Mouse (Mus musculus): Measurements from ENCODE around the gene Lmo7. TPM values are rescaled to one million over a fixed set of nuclear protein-coding genes. Genes with fewer than 3 reads are reported as not detected.

Lmo7 gene
- polyA plus RNA-seq, 1 experiment from 2014 or later, result 29.1 TPM

DNA sequence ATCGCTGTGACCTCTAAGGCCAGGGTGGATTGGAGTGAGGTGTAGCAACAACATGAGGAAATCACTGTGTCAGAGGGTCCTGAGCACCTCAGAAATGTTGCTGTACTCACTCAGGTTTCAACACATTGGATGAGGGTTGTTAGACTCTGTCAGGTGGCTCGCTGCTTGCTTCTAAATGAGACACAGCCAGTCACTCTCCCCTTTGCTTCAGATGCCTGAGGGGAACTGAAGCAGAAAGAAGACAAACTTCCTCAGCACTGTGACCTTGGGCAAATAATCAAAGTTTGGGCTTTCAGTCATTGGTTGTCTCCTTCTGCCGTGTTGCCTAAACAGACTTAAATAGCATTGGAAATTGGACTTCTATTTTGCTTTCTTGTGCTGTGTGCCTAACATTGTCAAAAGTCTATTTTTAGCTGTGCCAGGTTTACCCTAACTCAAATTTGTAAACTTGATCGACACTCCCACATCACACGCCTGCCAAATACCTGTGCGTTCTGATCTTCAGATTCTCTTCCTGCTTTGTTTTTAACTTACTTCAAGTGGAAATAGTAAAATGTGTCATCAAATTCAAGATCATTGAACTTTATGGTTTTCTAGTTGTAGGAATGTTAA is 122.9 kb downstream of the Lmo7 start:
- no peak overlapping the region for H3K4me2 ChIP-seq (ENCODE audit: low read depth, low read length)
- H3K4me1 ChIP-seq (ENCODE audit: control insufficient read depth, insufficient read depth, low read length), result no peaks in the 10 kb centered on the region
- H3K4me3 ChIP-seq (replicated peaks; ENCODE audit: low read length), result no peak overlapping the region
- no peak overlapping the region for H3K9ac ChIP-seq (ENCODE audit: low read length)
- peak overlapping the region; percentile 43; the same call in 1 of the 2 replicates for H3K27ac ChIP-seq (ENCODE audit: low read length)
- ATAC-seq (ENCODE audit: insufficient read depth, low FRiP score), result no peak
- 69% methylated on average over 6 of the region's 6 CpGs for WGBS
- H3K9me3 ChIP-seq (replicated peaks; ENCODE audit: control insufficient read depth, low read length), result no peaks in the 10 kb centered on the region; the same call in 1 of the 2 replicates
- H3K36me3 ChIP-seq (ENCODE audit: control insufficient read depth, insufficient read depth, low read length), result no peaks in the 10 kb centered on the region
- H3K27me3 ChIP-seq (ENCODE audit: control insufficient read depth, insufficient read depth, low read length), result no peaks in the 10 kb centered on the region

DNA sequence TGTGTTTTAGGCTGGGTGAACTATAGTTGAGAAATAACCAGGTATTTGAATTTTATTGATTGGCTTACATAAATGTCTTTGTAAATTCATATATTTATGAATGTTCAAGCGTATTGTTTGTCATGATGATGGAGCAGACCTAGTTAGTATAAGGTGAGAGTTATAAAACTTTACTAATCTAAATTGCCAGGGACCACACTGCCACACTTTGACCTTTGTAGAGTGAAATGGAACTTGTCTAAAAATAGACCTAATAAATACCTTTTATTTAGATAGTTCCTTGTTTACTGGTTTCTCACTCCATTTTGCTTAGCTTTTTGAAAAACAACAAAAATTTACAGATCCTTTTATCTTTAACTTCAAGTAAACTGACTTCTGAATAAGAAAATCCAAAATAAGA is 123.5 kb downstream of the Lmo7 start:
- no peak for ATAC-seq (ENCODE audit: insufficient read depth, low FRiP score)
- H3K9me3 ChIP-seq (replicated peaks; ENCODE audit: control insufficient read depth, low read length), result no peaks in the 10 kb centered on the region; the same call in 1 of the 2 replicates
- H3K27ac ChIP-seq (ENCODE audit: low read length), result no peak overlapping the region
- no peaks in the 10 kb centered on the region for H3K27me3 ChIP-seq (ENCODE audit: control insufficient read depth, insufficient read depth, low read length)
- no peaks in the 10 kb centered on the region for H3K4me1 ChIP-seq (ENCODE audit: control insufficient read depth, insufficient read depth, low read length)
- no peak overlapping the region for H3K4me3 ChIP-seq (replicated peaks; ENCODE audit: low read length)
- no peaks in the 10 kb centered on the region for H3K36me3 ChIP-seq (ENCODE audit: control insufficient read depth, insufficient read depth, low read length)
- H3K4me2 ChIP-seq (ENCODE audit: low read depth, low read length), result no peak overlapping the region
- H3K9ac ChIP-seq (ENCODE audit: low read length), result no peak overlapping the region
- WGBS, result 74% methylated on average over 1 of the region's 1 CpGs

- ATAC-seq (ENCODE audit: insufficient read depth, low FRiP score), result peak; percentile 89
- Histone ChIP-seq H3K4me1 (ENCODE audit: control insufficient read depth, insufficient read depth, low read length) (no peaks in the 10 kb centered on the region), H3K9me3 (replicated peaks; ENCODE audit: control insufficient read depth, low read length) (no peaks in the 10 kb centered on the region; the same call in 1 of the 2 replicates), H3K27ac (ENCODE audit: low read length) (no peak overlapping the region; the same call in 1 of the 2 replicates), H3K4me3 (replicated peaks; ENCODE audit: low read length) (no peak overlapping the region), H3K27me3 (ENCODE audit: control insufficient read depth, insufficient read depth, low read length) (no peaks in the 10 kb centered on the region), H3K4me2 (ENCODE audit: low read depth, low read length) (no peak overlapping the region), H3K9ac (ENCODE audit: low read length) (no peak overlapping the region), H3K36me3 (ENCODE audit: control insufficient read depth, insufficient read depth, low read length) (no peaks in the 10 kb centered on the region)
- WGBS, result 52% methylated on average over 4 of the region's 4 CpGs
Measured at GRCm38 (mm10) chr14:101853722-101854121, 124.0 kb downstream of the Lmo7 start.

DNA sequence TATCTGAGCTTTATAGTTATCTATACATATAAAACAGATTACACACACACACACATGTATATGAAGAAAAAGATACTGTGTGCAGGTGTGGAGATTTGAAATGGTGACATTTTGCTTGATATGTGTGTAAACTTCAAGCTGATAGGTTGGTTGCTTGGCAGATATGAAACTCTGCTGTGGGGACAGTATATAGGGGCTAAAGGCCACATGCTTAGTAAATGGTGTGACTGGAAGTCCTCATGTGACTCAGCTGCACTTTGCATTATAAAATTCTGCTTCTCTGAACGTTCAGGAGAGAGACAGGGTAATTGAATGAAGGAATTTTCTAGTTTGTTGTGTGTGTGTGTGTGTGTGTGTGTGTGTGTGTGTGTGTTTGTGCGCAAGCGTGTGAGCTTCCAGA is 124.5 kb downstream of the Lmo7 start:
- peak overlapping the region; percentile 72 for H3K27ac ChIP-seq (ENCODE audit: low read length)

GRCm38 (mm10) chr14:101859305-101859886 is 129.6 kb downstream of the Lmo7 start:
- no peaks in the 10 kb centered on the region for H3K27me3 ChIP-seq (ENCODE audit: control insufficient read depth, insufficient read depth, low read length)
- no peak overlapping the region for H3K9ac ChIP-seq (ENCODE audit: low read length)
- H3K27ac ChIP-seq (ENCODE audit: low read length), result no peak overlapping the region
- H3K4me2 ChIP-seq (ENCODE audit: low read depth, low read length), result no peak overlapping the region
- no peaks in the 10 kb centered on the region for H3K4me1 ChIP-seq (ENCODE audit: control insufficient read depth, insufficient read depth, low read length)
- ATAC-seq (ENCODE audit: insufficient read depth, low FRiP score), result no peak
- H3K9me3 ChIP-seq (replicated peaks; ENCODE audit: control insufficient read depth, low read length), result no peaks in the 10 kb centered on the region
- WGBS, result 69% methylated on average over 8 of the region's 8 CpGs
- H3K36me3 ChIP-seq (ENCODE audit: control insufficient read depth, insufficient read depth, low read length), result no peaks in the 10 kb centered on the region
- no peak overlapping the region for H3K4me3 ChIP-seq (replicated peaks; ENCODE audit: low read length)

More for the DNA sequence above, 124.5 kb downstream of the Lmo7 start:
- Histone ChIP-seq H3K4me1 (ENCODE audit: control insufficient read depth, insufficient read depth, low read length) (no peaks in the 10 kb centered on the region), H3K36me3 (ENCODE audit: control insufficient read depth, insufficient read depth, low read length) (no peaks in the 10 kb centered on the region), H3K27me3 (ENCODE audit: control insufficient read depth, insufficient read depth, low read length) (no peaks in the 10 kb centered on the region), H3K4me3 (replicated peaks; ENCODE audit: low read length) (no peak overlapping the region), H3K9me3 (replicated peaks; ENCODE audit: control insufficient read depth, low read length) (no peaks in the 10 kb centered on the region; the same call in 1 of the 2 replicates), H3K4me2 (ENCODE audit: low read depth, low read length) (no peak overlapping the region), H3K9ac (ENCODE audit: low read length) (no peak overlapping the region)
- 66% methylated on average over 3 of the region's 3 CpGs for WGBS
- peak; percentile 88 for ATAC-seq (ENCODE audit: insufficient read depth, low FRiP score)

- no peak for ATAC-seq (ENCODE audit: insufficient read depth, low FRiP score)
- H3K4me3 ChIP-seq (replicated peaks; ENCODE audit: low read length), result no peak overlapping the region
- no peak overlapping the region for H3K4me2 ChIP-seq (ENCODE audit: low read depth, low read length)
- H3K36me3 ChIP-seq (ENCODE audit: control insufficient read depth, insufficient read depth, low read length), result no peaks in the 10 kb centered on the region
- no peaks in the 10 kb centered on the region for H3K4me1 ChIP-seq (ENCODE audit: control insufficient read depth, insufficient read depth, low read length)
- H3K9ac ChIP-seq (ENCODE audit: low read length), result no peak overlapping the region
- H3K9me3 ChIP-seq (replicated peaks; ENCODE audit: control insufficient read depth, low read length), result no peaks in the 10 kb centered on the region
- no peaks in the 10 kb centered on the region for H3K27me3 ChIP-seq (ENCODE audit: control insufficient read depth, insufficient read depth, low read length)
- H3K27ac ChIP-seq (ENCODE audit: low read length), result no peak overlapping the region
- WGBS, result 52% methylated on average over 3 of the region's 3 CpGs
Measured at GRCm38 (mm10) chr14:101862088-101862487, 132.3 kb downstream of the Lmo7 start.

DNA sequence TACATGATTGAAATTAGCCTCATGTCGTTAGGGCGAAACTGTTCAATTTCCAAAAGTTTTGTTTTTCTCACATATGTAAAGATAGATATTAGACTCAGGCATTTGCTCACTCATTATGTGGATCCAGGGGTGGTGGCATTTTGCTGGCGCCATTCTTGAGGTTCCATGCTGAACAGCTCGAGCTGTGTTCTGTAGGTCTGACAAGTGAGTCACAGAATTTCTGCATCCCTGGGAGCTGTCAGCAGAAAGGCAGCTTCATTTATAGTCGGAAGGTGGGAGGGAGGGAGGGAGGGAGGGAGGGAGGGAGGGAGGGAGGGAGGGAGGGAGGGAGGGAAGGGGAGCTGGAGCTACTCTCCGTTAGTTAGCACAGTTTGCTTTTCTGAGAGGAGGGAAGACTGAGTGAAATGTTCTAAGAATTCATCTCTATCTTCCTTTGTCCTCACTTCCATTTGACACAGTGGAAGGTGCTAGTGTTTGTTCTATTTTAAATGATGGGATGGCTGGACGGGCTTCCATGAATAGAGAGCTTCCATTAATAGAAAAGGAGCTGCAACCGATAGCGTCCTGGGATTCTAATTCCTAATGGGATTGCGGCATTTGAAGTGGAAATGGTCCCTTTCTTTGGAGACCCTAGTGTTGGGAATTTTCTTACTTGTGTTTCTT is 137.4 kb downstream of the Lmo7 start:
- no peak overlapping the region for H3K9ac ChIP-seq (ENCODE audit: low read length)
- WGBS, result 65% methylated on average over 9 of the region's 10 CpGs
- peaks cover 10% of the 10 kb centered on the region for H3K4me1 ChIP-seq (ENCODE audit: control insufficient read depth, insufficient read depth, low read length)
- no peaks in the 10 kb centered on the region for H3K27me3 ChIP-seq (ENCODE audit: control insufficient read depth, insufficient read depth, low read length)
- no peaks in the 10 kb centered on the region for H3K36me3 ChIP-seq (ENCODE audit: control insufficient read depth, insufficient read depth, low read length)
- no peak overlapping the region for H3K4me2 ChIP-seq (ENCODE audit: low read depth, low read length)
- H3K9me3 ChIP-seq (replicated peaks; ENCODE audit: control insufficient read depth, low read length), result no peaks in the 10 kb centered on the region
- H3K27ac ChIP-seq (ENCODE audit: low read length), result no peak overlapping the region
- no peak for ATAC-seq (ENCODE audit: insufficient read depth, low FRiP score)
- no peak overlapping the region for H3K4me3 ChIP-seq (replicated peaks; ENCODE audit: low read length)

DNA sequence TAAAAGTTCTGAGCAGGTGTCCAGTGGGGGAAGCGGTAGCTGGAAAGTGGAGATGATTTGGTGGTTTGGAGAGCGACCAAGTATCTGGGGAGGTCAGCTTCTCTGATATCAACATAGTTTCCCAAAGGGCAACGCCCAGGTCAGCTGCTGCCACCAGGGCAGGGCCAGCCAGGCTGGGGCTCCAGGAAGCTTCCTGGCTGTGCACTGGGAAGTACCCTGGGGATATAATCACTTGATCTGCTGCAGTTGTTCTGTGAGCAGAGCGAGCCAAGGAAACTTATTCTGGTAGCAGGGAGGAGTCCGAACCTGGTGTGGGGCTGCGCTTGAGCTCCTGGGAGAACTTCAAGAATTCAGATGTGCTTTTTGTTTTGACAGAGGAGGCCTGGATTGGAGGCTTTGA is 139.4 kb downstream of the Lmo7 start:
- WGBS, result 59% methylated on average over 6 of the region's 6 CpGs
- H3K27ac ChIP-seq (ENCODE audit: low read length), result no peak overlapping the region
- no peaks in the 10 kb centered on the region for H3K27me3 ChIP-seq (ENCODE audit: control insufficient read depth, insufficient read depth, low read length)
- H3K4me2 ChIP-seq (ENCODE audit: low read depth, low read length), result no peak overlapping the region
- H3K4me3 ChIP-seq (replicated peaks; ENCODE audit: low read length), result no peak overlapping the region
- no peaks in the 10 kb centered on the region for H3K36me3 ChIP-seq (ENCODE audit: control insufficient read depth, insufficient read depth, low read length)
- peak; percentile 49; the same call in 1 of the 2 replicates for ATAC-seq (ENCODE audit: insufficient read depth, low FRiP score)
- peaks cover 10% of the 10 kb centered on the region for H3K4me1 ChIP-seq (ENCODE audit: control insufficient read depth, insufficient read depth, low read length)
- no peaks in the 10 kb centered on the region for H3K9me3 ChIP-seq (replicated peaks; ENCODE audit: control insufficient read depth, low read length)
- no peak overlapping the region for H3K9ac ChIP-seq (ENCODE audit: low read length)

- WGBS, result 53% methylated on average over 4 of the region's 4 CpGs
- Histone ChIP-seq H3K36me3 (ENCODE audit: control insufficient read depth, insufficient read depth, low read length) (no peaks in the 10 kb centered on the region), H3K9me3 (replicated peaks; ENCODE audit: control insufficient read depth, low read length) (no peaks in the 10 kb centered on the region), H3K4me3 (replicated peaks; ENCODE audit: low read length) (no peak overlapping the region), H3K4me1 (ENCODE audit: control insufficient read depth, insufficient read depth, low read length) (peaks cover 10% of the 10 kb centered on the region), H3K9ac (ENCODE audit: low read length) (no peak overlapping the region), H3K4me2 (ENCODE audit: low read depth, low read length) (no peak overlapping the region), H3K27ac (ENCODE audit: low read length) (no peak overlapping the region; the same call in 1 of the 2 replicates), H3K27me3 (ENCODE audit: control insufficient read depth, insufficient read depth, low read length) (no peaks in the 10 kb centered on the region)
- ATAC-seq (ENCODE audit: insufficient read depth, low FRiP score), result no peak
Measured at GRCm38 (mm10) chr14:101869661-101870060, 139.9 kb downstream of the Lmo7 start.

Measured in stomach, embryonic 16.5 days (tissue).